Mouse (Mus musculus) erythroblast, embryonic 14.5 days (primary cell): ENCODE data around the gene Zfp618.

Experiments used
- GATA1 ChIP-seq: IDR thresholded peaks from 2 replicates; pipeline ENCODE4 v1.6.1; 2012; ENCODE audit warnings: low read length, inconsistent platforms, mixed read lengths
- TAL1 ChIP-seq: IDR thresholded peaks from 3 replicates; pipeline ENCODE4 v1.6.1; 2012; ENCODE audit warnings: low read length, inconsistent platforms, mixed read lengths

GRCm38 (mm10) chr4:63061411-63061810 is 96.0 kb downstream of the Zfp618 start:
- TF ChIP-seq GATA1 (no peak), TAL1 (no peak)
